Mouse (Mus musculus): ENCODE data around the gene Pgs1. TPM values are rescaled to one million over a fixed set of nuclear protein-coding genes. Genes with fewer than 3 reads are reported as not detected.

Pgs1 gene
- total RNA-seq, 2 experiments from 2014 or later = 21.2 to 23.7 TPM

DNA sequence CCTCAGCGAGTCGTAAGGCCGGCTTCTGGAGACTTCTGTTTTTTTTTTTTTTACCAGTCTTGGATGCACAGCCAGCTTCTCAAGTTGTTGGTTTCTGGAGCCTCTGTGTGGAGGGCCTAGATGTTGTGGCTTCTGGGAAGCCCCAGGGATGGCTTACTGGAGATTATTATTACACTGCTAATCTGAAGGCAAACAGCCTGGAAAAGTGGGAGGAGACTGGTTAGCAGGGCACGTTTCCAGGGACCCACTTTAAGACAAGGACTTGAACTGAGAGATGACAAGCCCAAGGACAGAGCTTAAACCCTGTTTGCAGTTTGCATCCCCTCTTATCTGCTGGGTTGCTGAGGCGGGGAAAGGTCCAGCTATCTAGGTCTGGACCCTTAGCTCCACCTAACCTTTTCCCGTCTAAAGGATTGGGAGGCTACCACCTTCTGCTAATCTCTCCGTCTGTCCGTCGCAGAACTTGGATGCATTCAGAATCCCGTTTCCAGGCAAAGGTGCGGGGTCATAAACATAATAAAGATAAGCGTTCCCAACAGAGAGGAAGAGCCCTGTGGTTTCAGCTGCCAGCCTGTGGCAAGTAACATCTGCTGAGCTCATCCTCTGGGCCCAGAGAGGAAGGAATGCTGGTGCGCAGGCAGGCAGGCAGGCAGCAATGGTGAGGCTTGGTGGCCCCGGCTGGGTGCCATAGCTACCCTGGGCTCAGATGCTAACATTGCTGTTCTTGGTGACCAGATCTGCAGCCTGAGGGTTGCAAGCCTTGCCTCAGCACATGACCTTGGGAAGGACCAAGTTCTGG is 11.6 kb upstream of the Pgs1 start:
- intact Hi-C loops (cut with DNase I) = loop anchor here (5.0 kb wide), 1 partner anchor 128 kb away; no protein-coding TSS in a partner anchor
- DNase-seq = peak in 1 of 2 experiments; percentile 46

DNA sequence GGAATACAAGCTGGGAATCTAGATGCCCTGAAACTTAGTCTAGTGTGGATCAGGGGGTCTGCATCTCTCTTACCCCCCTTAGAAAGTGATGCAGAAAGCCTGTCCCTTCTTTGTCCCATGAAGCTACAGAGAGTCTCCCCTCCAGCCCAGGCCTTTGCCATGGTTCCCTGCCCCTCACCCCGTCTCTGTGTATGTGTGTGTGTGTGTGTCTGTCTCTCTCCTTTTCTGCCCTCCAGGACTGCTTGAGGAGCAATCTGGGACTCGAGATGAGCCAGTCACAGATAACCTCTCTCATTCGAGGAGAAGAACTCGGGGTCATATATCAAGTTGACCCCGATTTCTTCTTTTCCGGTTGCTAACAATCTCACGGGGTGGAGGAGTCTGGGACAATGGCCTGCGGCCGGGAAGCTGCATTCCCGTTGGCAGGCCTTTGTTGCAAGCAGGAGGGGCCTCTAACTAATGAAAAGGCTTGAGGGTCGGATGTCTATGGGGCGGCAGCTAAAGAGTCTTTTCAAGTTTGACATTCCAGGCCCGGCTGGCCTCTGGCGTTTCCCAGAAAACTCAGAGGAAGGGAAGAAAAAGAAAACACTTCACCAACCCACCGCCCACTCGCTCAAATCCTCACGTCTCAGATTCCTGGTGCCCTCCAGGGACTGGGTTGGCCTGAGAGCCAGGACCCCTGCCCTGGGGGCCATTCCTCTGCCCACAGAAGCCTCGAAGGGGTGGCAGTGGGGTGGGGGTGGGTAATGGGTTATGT is 10.7 kb upstream of the Pgs1 start:
- DNase-seq = no peak
- intact Hi-C loops (cut with DNase I) = no loop called here

DNA sequence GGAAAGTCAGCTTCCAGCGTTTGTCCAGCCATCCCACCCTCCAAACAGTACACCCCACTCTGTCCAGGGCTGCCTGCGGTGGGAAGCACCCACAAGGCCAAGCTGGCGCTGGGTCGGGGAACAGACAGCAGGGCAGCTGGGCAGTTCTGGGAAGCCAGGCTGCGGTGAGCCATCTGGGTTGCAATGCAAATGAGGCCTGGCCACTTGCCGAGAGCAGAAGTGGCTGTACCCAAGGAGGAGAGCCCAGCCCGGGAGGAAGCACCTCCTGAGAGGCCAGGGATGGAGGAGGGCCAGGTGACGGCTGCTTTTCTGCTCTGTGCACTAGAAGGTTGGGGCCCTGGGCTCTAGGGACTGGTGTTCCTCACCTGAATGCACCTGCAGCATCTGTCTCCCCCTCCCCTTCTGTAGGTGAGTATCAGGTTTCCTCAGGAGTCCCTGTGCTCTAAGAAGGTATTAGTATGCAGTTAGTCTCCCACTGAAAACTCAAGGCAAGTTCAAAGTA is 10.0 kb upstream of the Pgs1 start:
- DNase-seq = peak; percentile 64 to 67
- intact Hi-C loops (cut with DNase I) = no loop called here

DNA sequence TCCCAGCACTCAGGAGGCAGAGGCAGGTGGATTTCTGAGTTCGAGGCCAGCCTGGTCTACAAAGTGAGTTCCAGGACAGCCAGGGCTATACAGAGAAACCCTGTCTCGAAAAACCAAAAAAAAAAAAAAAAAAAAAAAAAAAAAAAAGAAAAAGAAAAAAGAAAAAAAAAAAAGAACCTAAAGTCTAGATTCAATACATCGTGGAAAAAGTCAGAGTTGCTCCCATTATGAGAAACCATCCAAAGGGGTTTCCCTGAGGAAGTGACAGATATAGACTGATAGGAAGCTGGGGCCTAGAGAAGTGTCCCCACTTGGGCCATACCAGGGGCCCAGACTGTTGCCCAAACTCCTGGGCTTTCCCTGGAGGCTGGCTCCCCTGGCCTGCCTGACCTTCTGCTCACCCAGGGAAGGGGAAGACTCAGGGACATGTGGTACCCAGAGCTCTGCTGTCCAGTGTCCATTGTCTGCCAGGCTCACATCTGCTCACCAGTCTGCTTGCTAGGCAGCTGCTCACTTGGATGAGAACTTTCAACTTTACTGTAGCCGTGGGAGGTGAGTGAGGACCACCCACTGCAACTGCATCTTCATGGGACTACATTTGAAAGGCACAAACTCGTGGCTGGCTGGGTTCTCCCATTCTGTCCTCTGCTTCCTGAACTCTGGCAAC is 8.3 kb upstream of the Pgs1 start:
- no peak for DNase-seq
- intact Hi-C loops (cut with DNase I) = no loop called here

DNA sequence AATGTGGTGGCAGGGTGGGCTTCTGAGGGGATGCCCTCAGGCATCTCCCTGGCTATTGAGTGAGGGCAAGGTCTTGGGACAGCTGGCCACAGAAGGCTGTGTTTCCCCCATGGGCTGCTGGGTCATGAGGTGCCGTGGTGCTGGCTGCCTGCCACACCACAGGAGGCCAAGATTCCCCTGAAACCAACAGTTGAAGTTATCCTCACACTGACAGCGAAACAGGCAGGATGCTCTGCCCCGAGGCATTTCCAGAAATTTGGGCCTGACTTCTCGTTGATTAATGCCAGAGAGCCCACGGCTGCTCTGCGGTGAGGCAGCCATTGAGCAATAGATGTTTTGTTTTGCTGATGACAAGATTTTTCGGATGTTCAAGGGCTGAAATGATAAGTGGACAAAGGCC is 6.7 kb upstream of the Pgs1 start:
- DNase-seq = no peak
- intact Hi-C loops (cut with DNase I) = no loop called here

DNA sequence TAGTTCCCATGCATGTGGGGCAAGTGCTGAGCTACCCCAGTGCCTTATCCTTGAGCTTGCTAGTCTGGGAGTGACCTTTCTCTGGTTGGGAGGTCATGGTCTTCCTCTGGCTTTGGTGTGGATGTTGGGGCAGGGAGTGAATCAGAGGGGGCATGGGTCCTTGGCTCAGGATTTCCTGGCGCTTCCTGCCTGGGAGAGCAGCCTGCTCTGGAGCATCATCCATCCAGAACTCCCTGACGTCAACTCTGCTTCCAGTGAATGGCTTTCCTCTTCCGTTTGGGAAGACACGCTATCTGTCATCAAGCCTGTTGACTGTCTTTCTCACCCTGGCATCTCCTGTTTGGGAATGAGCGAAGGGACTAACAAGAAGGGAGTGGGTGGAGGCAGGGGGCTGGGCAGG is 3.7 kb upstream of the Pgs1 start:
- intact Hi-C loops (cut with DNase I) = no loop called here
- no peak for DNase-seq

DNA sequence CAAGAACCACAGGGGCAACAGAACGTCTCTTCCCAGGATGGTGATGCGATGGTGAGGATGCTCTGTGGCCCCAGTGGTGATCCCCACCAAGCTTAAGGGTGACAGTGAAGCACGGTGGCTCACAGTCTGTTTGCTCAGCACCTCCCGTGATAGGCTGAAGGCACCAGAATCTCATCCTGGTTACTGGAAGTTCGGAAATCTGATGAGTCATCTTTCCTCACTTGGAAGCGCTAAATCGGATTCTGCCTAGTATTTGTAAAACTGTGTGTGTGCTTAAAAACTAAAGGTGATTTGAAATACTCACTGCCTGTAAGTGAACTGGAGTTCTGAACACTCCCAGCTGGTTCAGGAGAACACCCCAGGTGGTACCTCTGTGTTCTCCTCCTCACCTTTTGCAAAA is 2.3 kb upstream of the Pgs1 start:
- intact Hi-C loops (cut with DNase I) = no loop called here
- DNase-seq = no peak

DNA sequence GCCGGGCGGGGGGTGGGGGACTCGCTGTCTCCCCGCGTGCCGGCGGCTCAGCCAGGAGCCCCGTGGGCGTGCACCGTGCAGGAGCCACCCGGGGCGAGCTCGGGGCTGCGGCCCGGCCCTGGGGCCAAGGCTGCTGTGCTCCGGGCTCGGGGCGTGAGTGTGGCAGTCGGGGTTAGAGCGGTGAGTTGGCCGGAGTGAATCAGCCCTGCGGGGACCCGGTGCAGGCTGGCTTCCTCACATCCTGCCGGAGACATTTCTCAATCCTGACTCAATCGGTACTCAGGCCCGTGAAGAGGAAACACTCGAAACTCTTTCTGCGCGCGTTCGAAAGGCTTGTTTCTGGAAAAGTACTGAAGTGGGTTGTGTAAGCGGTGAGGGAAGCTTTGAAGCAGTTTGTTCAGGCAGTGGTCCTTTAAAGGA is 950 bp downstream of the Pgs1 start:
- intact Hi-C loops (cut with DNase I) = no loop called here
- no peak for DNase-seq

DNA sequence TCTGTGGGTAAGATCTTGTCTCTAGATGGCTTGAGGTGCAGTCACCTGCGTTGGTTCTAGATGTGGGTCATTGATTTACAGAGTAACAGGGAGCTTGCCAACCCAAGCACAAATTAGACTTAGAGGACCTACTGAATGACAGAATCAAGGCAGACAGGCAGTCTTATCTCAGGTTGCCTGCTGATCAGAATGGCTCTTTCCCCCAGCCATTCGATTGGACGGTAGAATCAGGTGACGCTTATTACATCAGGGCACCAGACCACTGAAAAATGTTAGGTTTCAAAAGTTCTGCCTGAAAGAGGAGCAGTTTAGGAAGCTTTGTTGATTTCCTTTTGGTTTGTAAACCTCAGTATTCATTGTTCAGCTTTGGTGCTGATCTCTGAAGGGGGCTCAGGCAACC is 1.9 kb downstream of the Pgs1 start:
- intact Hi-C loops (cut with DNase I) = no loop called here
- DNase-seq = no peak

DNA sequence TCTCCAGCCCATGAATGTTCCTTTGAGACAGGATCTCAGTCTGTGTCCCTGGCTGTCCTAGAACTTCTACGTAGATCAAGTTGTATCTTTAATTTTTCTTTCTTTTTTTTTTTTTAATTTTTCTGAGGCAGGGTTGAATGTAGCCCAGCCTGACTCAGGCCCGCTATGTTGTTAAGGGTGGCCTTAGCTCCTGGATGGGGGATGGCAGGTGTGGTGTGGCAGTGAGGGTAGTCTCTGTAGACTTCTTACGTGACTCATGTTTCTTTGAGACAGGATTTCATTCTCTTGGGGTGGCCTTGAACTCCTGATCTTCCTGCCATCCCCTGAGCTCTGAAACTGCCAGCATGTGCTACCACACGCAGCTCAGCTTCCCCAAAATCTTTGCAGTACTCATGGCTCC is 3.1 kb downstream of the Pgs1 start:
- intact Hi-C loops (cut with DNase I) = no loop called here
- DNase-seq = no peak

DNA sequence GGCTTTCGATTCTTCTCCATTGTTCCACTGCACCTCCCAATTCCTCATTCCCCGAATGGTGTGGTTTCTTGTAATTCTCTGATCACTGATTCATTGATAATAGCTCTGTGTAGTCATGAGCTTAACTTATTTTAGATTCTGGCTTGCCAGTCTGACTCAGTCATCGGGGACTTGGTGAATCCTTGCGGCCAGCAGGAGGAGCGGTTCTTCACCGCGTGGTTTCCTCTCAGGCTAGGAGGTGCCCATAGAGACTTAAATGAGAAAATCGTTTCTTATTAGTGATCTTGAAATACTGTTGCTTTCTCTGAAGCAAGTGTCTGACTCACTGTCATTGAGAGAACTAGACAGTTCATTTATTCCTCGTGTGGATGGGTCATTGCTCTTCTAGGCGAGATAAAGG is 3.8 kb downstream of the Pgs1 start:
- intact Hi-C loops (cut with DNase I) = no loop called here
- DNase-seq = no peak

DNA sequence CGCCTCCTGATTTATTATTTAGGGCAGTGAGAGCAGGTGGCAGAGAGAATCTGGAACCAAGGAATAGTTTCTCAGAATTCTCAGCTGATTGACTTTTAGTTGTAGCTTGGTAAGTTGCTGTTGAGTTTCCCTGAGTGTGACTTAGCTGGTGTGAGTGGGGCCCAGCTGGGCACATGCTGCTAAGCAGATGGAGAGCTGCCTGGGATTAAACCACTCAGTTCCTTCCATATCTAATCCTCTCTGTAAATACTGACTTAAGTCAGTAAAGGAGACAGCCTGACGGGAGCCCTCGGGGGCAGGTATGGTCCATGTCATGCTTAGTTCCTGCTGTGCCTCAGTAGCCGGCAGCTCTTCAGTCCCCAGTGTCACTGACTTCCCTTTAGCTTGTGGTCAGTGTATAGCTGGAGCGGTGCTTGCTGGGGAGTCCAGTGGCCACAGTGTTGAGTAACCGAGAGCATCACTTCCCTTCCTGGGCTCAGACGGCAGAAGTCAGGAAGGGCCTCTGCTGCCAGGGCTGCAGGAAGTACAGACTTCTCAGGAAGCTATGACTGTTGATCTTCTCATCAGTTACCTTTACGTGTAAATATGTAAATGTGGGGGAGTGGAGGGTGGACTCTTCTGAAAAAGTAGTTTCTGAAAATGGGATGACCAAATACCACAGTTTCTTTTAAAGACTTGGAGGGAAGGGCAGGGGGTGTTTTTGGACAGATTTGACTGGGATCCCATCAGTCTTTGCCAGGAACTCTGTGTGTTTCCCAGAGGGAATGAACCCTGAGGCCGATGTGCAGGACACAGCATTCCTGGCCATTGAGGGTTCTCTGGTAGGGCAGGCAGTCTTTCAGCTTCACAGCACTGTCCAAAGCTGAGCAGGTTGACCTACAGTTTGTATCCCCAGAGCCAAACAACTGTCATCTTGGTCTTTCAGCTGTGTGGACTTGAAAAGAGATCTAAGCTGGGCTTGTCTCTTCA is 5.7 kb downstream of the Pgs1 start:
- intact Hi-C loops (cut with DNase I) = no loop called here
- peak in 1 of 2 experiments; percentile 52 for DNase-seq

DNA sequence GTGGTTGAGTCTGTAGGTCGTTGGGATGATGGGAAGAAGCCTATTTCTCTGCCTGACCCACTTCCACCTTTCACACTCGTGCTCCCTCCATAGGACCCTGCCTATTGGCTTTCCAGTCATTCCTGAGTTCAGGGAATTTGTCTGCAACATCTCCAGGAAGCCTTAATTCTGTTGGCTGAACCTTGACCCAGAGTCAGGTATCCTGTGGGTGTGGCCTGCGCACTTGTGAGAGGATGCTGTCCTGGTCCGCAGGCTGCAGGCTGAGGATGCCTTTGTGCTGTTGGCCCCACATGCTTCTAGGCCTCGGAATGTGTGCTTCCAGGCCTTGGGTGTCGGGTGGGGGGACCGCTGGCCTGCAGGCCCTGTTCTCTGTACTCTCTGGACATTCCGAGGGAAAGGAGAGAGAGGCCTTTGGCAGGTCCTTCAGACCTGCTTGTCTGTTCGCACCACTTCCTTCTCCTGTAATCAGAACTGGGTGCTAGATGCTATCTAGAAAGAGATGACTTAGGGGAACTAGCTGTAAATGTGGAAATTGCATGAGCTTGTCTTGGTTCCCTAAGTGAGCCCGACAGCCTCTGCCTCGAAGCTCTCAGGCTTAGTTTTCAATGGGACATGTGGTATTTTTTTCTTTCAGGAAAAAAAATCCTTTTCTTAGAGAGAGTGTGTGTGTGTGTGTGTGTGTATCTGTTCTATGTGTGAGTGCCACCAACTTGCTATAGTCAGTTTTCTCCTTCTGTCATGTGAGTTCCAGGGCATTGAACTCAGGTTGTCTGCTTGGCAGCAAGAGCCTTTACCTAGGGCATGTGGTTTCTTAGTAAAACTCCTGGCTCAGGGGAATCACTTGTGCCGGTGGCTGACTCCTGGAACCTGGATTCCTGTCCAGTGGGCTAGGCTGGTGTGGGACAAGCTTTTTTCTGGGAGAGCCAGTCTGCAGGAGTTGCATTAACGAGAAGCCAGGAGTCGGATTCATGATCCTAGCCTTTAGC is 7.4 kb downstream of the Pgs1 start:
- intact Hi-C loops (cut with DNase I) = no loop called here
- no peak for DNase-seq

DNA sequence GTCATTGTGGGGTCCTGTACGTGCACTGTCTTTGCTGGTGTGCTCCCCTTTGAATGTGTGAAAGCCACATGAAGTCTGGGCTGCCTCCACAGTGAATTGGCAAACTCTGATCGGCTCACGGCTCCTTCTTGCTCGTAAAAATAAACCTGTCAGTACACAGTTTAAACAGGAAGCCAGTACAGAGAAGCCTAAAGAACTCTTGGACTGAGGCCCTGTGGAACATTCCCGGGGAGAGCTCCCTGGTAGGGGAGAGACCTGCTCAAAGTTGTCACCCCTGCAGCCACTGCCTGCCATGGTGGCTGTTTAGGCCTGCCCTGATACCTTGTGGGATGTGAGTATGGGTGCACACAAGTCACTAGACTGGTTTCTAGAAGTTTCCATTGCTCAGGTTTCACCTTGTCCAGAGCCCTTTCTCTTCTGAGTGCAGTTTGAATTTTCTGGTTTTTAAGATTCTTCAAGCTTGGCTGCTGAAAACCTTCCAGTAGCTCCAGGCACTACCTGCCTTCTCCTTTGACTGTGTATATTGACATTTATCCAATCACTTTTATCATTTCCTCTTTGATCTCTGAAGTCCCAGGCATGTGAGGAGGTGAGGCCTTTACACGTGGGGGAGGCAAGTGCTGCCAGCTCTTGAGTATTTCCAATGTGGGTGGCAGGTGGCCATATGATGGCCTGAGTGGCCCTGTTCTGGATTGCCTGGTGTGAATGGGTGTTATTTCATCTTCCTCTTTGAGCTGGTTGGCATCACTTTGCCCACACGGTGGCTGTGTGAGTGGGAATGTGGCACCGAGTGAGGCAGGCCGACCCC is 8.4 kb downstream of the Pgs1 start:
- intact Hi-C loops (cut with DNase I) = no loop called here
- DNase-seq = peak; percentile 59 to 71

DNA sequence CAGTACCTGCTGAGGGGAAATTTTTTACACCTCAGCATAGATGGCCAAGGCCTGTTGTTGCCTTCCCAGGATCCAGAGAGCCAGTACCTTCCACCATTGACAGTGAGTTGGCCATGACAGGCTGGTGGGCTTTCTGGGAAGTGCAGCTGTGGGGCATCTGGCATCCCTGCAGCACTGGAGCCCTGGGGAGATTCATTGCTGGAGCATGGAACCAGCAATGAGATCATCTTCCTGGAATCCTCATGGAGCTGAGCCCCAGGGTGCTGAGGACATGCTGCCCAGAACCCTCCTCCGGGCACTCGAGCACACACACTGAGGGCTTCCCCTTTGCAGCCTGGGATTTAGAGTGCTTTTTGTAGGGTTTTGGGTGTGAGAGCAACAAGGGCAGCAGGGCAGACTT is 9.2 kb downstream of the Pgs1 start:
- no peak for DNase-seq
- intact Hi-C loops (cut with DNase I) = no loop called here

DNA sequence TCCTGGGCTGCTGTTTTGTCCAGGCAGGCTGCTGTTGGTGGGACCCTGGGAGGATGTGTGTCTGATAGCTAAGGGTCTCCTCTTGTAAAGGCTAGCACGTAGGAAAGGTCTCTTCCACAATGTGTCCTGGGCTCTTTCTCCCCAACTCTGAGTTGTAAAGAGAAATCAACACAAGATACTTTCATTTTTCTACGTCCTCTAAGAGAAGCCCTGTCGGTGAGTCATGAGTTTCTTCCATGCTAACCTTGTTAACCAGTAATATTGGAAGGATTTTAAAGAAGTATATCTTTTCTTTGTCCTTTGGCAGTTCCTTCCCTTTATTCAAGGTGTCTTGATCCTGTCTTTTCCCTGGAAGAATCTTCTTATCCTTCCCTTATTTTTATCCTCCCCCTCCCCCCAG is 9.6 kb downstream of the Pgs1 start:
- intact Hi-C loops (cut with DNase I) = no loop called here
- DNase-seq = no peak

DNA sequence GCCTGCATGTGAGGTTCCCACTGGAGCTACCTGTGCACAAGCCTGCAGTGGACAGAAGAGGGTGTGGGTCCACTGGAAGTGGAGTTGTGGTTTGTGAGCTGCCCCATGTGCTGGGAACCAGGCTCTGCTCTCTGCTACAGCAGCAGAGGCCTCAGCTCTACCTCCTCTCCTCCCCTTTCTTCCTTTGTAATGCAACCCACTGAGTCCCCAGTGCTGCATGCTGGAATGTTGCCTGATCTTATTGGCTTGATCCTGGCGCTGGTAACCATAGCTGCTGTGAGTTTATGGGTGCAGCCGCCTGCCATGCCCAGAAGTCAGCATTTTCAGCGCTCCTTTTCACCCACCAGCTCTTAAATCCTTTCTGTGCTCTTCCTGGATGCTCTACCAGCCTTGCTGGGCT is 10.0 kb downstream of the Pgs1 start:
- no peak for DNase-seq
- intact Hi-C loops (cut with DNase I) = no loop called here

DNA sequence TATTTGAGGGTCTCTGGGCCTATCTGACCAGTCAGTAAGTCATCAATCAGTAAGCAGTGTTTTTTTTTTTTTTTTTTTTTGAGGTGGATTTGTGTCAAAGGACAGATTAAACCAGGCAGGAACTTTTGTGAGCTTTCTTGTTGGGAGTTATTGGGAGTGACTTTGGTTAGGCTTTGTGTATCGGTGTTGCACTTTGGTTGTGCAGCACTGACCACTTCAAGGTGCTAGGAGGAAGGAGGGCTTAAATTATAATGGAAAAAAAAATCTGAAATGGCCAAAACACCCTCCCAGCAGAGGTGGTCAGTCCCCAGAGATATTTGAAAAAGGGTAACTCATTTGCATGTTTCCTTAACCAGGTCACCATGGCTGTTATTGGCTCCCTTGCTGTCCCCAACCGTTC is 11.0 kb downstream of the Pgs1 start:
- intact Hi-C loops (cut with DNase I) = no loop called here
- no peak for DNase-seq
